Mouse (Mus musculus) Patski (cell line): ENCODE results near the gene Fbln1. TPM values are rescaled to one million over a fixed set of nuclear protein-coding genes. Genes with fewer than 3 reads are reported as not detected.

Experiments used
- ATAC-seq: fragments of 100-300 bp; one replicate; pipeline ENCODE4 v1.8.0; 2021
- CTCF ChIA-PET: fragments of 350-600 bp; sonication (Branson Sonifier 250); formaldehyde crosslinking; loops from one replicate; lab custom pipeline; 2022; ENCODE audit warnings: inconsistent platforms; lab: Charles Lee
- POLR2A ChIA-PET: fragments of 350-600 bp; sonication (Branson Sonifier 250); formaldehyde crosslinking; loops from one replicate; lab custom pipeline; 2022; ENCODE audit warnings: antibody characterized with exemption, inconsistent platforms; lab: Charles Lee
- DNase-seq: peaks from one replicate; pipeline ENCODE4 v3.0.0-alpha.2; 2011; ENCODE audit warnings: low read depth, low spot score
- H3K27me3 ChIP-seq: fragments of 371-371 bp; one replicate; pipeline ENCODE4 v1.5.1; 2021
- CTCF ChIP-seq: fragments of 100-300 bp; IDR thresholded peaks from one replicate; pipeline ENCODE4 v1.5.1; 2021
- in situ Hi-C: fragments of 300-500 bp; cut with MboI; formaldehyde crosslinking; loops from 3 replicates; pipeline ENCODE4 v1.11.1; 2018; ENCODE audit warnings: low pct_unique_long_range_greater_than_20kb, mixed read lengths
- polyA plus RNA-seq: library from polyadenylated mRNA; unstranded; gene quantifications from one replicate; pipeline ENCODE4 v1.2.3, GENCODE M21; 2021

The Fbln1 gene
- polyA plus RNA-seq = 11.6 TPM

DNA sequence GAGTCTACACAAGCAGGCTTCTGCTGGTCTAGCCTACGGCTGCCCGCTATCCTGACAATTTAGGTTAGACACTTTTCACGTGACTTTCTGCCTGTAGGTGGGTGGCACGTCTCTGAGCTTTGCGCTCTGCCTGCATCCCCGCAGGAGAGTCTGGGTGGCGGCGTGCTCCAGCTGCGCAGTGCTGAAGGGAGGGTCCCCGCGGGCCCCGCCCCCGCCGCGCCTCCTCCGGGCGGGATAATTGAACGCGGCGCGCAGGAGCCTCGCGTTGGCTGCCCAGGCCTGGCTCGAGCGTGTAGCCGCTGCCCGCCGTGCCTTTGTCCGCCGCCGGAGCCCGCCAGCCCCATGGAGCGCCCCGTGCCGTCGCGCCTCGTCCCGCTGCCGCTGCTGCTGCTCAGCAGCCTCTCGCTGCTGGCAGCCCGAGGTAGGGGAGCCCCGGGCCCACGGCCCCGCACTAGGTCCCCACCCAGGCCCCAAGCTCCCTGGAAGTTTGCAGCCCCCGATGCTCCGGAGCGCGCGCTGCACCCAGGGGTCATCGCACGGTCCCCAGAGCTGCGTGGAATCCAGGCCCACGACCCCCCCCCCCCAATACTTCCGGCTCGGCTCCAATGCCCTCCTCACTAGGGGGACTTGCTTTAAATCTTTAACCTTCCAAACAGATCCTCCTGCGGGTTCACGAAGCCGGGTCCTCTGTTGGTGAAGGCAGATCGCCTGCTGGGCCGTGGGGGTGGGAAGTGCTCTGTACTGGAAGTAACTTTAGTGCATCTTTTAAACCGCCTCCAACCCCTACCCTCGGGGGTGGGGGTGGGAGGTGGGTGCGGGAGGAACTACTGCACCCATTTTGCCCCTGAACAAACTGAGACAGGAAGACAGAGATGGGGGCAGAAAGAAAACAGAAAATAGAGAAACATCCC is at the start of gene Fbln1:
Gene Fbln1 (plus strand): TSS at position 158 of the 911 bp plus-strand sequence.
- no peaks in the 10 kb centered on the region for H3K27me3 ChIP-seq
- POLR2A ChIA-PET = no interaction called here
- no peak for TF ChIP-seq CTCF
- ATAC-seq = peak; percentile 36
- in situ Hi-C loops = no loop called here
- CTCF ChIA-PET = interaction anchor here (1.0 kb wide), 1 partner anchor 37 kb away, joined by 3 read pairs; no protein-coding TSS in a partner anchor
- DNase-seq = no peak

DNA sequence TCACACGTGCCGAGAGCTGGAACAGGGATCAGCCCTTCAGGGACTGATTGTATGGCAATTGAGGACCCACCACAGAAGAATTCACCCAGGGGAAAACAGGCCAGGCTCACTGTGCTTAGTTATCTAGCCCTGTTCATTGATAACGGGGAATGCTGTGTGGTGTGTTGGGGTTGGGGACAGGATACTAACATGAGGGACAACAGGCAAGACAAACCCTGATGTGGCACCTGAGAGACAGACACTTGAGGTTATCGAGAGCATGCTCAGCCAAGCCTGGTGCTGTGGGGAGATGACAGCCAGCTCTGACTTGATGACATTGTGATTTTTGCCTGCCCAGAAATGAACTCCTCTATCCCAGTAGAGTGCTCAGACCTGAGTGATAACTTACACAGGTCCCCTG is 49.6 kb upstream of the Fbln1 start:
- in situ Hi-C loops = no loop called here
- no peak for TF ChIP-seq CTCF
- ChIA-PET CTCF (no interaction called here), POLR2A (no interaction called here)
- H3K27me3 ChIP-seq = no peaks in the 10 kb centered on the region
- DNase-seq = no peak
- ATAC-seq = no peak

DNA sequence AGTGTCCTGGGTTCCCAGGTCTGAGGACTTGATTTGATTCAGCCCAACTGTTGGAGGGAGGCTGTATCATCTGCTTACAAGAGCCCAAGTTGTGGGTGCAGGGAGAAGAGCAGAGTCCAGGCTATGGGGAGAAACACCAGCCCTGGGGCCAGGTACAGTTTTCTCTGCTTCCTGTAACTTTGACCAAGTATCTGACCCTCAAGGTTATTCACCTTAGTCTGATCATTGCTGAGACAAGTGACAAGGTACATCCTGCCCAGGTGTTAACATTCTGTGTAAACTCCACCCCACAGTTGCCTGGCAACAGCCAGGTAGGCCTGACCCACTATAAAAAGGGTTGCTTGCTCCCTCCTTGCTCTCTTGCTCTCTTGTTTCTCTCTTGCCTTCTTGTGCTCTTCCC is 44.3 kb upstream of the Fbln1 start:
- no peaks in the 10 kb centered on the region for H3K27me3 ChIP-seq
- POLR2A ChIA-PET = no interaction called here
- no peak for ATAC-seq
- TF ChIP-seq CTCF = no peak
- CTCF ChIA-PET = no interaction called here
- no peak for DNase-seq
- in situ Hi-C loops = no loop called here

DNA sequence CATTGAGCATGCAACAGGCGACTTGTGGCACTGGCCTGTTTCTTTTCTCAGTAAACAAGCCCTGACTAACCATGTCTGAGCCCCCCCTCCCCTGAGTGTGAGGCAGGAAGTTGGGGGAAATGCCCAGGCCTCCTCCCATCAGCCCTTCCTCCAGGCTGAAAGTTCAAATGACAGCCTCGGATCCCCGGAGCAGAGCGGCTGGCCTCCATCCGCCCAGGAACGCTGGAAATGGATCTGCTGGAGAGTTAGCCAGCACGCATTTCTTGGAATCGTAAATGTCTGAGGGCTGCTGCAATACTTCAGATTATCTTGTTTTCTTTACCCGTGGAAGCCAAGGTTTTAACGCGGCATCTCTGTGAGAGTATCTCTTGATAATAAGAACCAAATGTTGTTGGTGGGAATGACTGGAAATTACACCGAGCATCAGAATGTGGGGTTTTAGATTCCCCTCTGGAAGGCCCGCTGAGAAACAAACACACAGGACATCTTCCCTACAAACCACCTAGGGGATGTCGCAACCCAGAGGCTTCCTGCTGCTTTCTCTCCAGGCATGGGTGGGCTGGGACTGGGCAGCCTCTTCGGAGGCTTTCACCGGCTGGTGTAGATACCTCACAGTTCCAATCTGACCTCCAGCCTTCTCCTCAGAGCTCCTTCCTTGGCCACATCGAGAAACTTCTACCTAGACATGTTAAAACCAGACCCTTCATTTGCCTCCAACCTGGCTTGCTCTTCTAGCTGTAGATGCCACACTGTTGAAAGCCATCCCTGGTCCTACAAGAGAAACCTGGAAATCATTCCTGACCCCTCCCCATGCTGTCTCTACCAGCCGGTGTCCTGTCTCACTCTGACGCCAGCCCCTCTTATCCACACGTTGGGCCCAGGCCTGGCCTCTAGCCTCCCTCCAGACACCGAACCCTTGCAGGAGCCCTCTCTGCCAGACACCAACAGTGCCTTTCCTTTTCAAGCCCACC is 42.8 kb upstream of the Fbln1 start:
- no peak for ATAC-seq
- no peak for DNase-seq
- ChIA-PET POLR2A (no interaction called here), CTCF (no interaction called here)
- no peaks in the 10 kb centered on the region for H3K27me3 ChIP-seq
- no peak for TF ChIP-seq CTCF
- in situ Hi-C loops = no loop called here

DNA sequence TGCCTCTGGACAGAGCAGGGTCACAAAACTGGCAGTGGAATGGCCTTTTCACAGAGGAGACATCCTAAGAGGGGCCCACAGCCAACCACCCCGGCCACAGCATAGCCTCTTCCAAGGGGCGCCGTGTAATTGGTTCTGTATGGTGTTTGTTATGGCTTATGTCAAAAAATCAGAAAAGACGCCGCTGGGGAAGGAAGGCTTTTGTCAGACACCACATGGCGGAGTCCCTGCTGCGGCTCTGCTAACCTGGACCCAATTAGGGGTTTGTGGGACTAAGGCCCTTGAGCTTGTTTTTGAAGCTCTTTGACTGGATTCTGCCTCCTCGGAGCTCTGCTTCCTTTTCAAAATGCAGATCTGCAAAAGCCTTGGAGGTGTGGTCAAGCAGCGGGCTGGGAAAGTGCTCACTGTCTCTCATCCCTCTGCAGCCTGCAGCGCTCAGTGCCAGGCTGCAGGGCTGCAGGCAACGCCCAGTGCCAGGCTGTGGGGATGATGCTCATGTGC is 39.3 kb upstream of the Fbln1 start:
- ATAC-seq = no peak
- ChIA-PET POLR2A (interaction anchor here (0.6 kb wide), 1 partner anchor 833 kb away, joined by 3 read pairs; no protein-coding TSS in a partner anchor), CTCF (no interaction called here)
- H3K27me3 ChIP-seq = no peaks in the 10 kb centered on the region
- no peak for TF ChIP-seq CTCF
- no peak for DNase-seq
- in situ Hi-C loops = no loop called here

DNA sequence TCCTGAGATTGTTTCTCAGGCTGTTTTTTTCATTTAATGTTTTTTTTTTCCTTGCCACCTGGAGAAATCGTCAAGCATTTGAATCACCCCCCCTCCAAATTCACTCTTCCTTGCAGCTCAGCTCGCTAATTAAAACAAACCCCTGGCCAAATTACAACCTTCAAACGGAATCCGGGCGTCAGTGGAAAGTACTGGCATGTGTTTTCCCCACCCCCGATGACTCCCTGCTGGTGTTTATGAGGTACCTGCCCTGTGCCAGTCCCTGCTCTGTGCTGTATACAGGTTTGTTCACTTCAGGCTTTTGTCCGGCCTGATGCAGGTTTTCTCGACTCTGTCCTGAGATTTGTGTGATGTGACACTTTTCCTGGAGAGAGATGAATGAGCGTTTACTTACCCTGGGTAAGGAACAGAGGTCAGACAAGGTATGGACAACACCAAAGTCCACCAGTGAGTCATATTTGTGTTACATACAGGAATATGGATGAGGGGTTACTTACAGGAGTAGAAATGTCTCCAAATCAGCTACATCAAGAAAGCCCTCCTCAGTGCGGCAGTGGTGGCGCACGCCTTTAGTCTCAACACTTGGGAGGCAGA is 38.6 kb upstream of the Fbln1 start:
- ChIA-PET CTCF (no interaction called here), POLR2A (interaction anchor here (0.6 kb wide), 1 partner anchor 1061 kb away, joined by 6 read pairs; no protein-coding TSS in a partner anchor)
- in situ Hi-C loops = no loop called here

DNA sequence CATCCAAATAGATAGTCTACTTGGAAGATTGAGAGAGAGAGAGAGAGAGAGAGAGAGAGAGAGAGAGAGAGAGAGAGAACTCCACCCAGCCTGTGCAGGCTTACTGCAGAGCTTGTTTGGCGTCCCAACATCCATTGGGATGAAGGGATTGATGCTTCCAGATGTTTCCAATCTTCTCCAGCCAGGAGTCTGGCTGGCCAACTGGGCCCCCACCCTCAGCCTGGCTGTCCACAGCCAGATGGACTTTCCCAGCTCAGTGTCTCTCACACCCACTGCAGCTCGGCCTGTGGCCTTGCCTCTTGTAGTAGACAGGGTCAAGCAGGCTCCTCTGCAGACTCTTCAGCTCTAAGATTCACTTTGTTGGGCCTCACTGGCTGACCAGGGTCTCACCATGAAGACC is 33.7 kb upstream of the Fbln1 start:
- no peak for TF ChIP-seq CTCF
- no peak for DNase-seq
- in situ Hi-C loops = no loop called here
- CTCF ChIA-PET = interaction anchor here (1.2 kb wide), 1 partner anchor 87 kb away, joined by 3 read pairs; no protein-coding TSS in a partner anchor
- POLR2A ChIA-PET = no interaction called here
- no peak for ATAC-seq
- peaks cover 7% of the 10 kb centered on the region for H3K27me3 ChIP-seq

More for the DNA sequence above, 38.6 kb upstream of the Fbln1 start:
- no peaks in the 10 kb centered on the region for H3K27me3 ChIP-seq
- no peak for DNase-seq
- TF ChIP-seq CTCF = no peak
- ATAC-seq = no peak

DNA sequence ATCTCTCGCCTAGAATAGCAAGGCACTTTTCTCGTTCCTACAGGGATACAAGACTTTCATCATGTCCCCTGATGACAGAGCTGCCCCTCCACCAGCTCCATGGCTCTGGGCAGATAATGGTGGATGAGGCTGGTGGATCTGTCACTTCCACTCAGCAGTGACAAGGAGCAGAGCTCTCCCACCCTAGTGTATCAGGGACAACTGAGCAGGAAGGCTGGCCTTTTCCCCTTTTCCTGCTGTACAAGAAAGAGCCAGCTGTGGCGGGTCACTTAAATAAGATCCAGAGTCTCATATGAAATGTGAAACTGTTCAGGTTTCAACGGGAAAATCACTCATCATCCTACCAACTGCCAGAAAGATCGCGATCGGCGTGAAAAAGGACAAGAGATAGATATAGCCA is 32.3 kb upstream of the Fbln1 start:
- TF ChIP-seq CTCF = no peak
- ChIA-PET POLR2A (no interaction called here), CTCF (no interaction called here)
- H3K27me3 ChIP-seq = peaks cover 7% of the 10 kb centered on the region
- in situ Hi-C loops = no loop called here
- DNase-seq = no peak
- ATAC-seq = no peak

DNA sequence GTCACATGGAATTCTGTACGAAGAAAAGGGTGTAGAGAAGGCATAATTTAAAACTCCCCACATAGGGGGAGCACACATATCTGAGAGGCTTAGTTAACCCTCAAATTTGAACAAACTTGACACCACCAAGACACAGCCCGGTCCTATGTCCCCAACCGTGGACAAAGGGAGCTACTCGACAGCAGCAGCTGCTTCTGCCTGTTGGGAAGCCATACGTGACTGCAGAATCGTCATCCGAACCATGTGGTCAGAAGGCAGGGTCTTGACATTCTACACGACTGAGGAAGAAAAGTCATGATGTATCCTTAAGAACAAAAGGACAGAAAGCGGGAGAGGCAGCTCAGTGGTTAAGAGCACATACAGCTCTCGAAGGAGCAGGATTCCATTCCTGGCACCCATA is 31.7 kb upstream of the Fbln1 start:
- ATAC-seq (no peak), DNase-seq (no peak)
- POLR2A ChIA-PET = no interaction called here
- H3K27me3 ChIP-seq = peaks cover 7% of the 10 kb centered on the region
- in situ Hi-C loops = no loop called here
- CTCF ChIA-PET = no interaction called here
- no peak for TF ChIP-seq CTCF

DNA sequence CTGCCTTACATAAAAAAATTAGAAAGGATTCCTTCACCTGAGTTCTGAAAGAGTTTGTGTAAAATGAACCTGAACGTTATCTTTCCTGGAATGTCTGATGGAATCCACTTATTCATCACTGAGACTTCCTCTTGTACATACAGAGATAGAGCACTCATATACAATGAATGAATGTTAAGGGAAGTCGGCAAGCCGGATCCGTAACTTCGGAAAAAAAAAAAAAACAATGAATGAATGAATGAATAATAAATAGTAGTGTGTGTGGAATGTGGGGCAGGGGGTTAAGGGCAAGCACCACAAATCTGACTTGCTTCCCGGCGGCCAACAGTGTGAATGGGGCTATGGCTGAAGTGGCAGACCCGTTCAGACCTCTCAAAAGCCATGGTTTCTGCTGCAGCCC is 28.2 kb upstream of the Fbln1 start:
- DNase-seq (peak; percentile 93), ATAC-seq (peak; percentile 60)
- peaks cover 7% of the 10 kb centered on the region for H3K27me3 ChIP-seq
- POLR2A ChIA-PET = no interaction called here
- in situ Hi-C loops = no loop called here
- TF ChIP-seq CTCF = no peak
- CTCF ChIA-PET = no interaction called here
